Mouse (Mus musculus) forelimb bud, embryonic 11.5 days (tissue): ENCODE data around the gene Lck.
"Not testable (repeated sequence)": the region's sequence is repeated elsewhere in the genome, so short reads cannot be mapped to it uniquely, and the experiment has no call there.

ENCODE experiments used
- DNase-seq: peaks from one replicate; pipeline ENCODE4 v3.0.0-alpha.2; 2012; ENCODE audit warnings: low read depth, low spot score

The Lck gene

DNA sequence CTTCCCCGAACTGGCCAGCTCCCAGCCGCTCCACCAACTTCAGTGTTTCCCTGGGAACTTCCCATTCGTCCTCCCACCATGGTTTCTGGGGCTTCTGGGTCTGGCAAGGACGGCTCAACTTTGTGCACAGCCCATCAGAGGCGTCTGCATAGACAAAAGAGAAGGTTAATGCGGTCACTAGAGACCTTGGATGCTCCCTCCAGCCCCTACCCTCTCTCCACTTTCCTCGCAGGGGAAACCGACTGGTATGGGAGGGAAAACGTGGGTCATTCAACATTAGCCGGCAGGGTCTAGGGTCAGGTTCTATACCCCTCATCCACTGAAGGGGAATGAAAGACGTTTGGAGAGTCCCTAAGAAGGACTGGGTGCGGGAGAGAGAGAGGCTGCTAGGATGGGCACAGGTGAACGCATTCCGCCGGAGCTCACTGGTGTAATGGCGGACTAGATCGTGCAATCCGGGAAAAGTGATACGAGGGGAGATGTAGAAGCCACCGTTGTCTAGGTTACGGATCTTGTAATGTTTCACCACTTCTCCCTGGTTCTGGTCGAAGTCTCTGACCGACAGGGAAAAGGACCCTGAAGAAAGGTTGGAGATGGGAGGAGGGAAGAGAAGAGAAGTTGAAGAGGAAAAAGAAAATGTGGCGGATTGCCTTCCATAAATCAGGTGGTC is 17.4 kb downstream of the Lck start:
- DNase-seq = no peak

DNA sequence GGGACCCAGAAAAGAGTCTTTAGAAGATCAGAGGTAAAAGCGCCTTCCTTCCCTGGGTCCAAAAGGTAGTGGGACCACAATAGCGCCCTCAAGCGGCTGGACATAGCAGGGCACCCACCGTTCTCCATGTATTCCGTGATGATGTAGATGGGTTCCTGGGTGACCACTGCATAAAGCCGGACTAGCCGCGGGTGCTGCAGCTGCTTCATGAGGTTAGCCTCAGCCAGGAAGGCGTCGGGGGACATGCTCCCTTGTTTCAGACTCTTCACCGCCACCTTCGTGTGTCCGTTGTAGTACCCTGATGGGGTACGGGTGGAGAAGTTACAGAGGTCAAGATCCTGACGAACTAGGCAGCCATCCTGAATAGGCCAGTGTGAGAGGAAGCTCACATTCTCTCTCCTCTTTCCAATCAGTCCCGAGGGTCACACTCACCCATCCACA is 18.0 kb downstream of the Lck start:
- peak; percentile 68 for DNase-seq

DNA sequence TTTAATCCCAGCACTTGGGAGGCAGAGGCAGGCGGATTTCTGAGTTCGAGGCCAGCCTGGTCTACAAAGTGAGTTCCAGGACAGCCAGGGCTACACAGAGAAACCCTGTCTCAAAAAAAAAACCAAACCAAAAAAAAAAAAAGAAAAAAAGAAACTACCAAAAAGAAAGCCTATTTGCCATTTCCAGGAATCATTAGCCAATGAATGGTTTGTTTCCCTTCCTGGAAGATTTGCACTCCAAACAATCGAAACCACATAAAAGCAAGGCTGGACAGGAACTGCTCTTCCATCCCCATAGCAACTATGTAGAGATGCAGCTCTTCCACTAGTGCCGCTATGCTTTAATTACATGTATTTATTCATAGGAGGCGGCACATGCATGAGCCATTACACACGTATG is 18.9 kb downstream of the Lck start:
- not testable (repeated sequence) for DNase-seq

DNA sequence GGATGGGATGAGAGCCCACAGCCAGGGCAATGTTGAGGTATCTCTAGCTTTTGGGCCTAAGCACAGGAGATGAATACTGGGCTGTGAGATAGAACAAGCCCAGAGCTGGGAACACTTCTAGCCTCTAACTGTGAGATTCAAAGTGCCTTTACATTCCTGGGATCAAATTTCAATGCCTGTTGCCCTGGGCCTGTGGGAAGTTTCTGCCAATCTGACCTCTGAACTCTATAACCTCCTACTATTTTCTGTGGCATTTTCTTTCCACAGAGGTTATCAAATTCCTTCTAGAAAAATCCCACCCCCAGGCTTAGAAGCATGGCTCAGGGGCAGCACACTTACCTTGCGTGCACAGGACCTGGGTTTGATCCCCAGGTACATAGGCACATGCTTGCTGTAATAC is 23.1 kb downstream of the Lck start:
- no peak for DNase-seq

DNA sequence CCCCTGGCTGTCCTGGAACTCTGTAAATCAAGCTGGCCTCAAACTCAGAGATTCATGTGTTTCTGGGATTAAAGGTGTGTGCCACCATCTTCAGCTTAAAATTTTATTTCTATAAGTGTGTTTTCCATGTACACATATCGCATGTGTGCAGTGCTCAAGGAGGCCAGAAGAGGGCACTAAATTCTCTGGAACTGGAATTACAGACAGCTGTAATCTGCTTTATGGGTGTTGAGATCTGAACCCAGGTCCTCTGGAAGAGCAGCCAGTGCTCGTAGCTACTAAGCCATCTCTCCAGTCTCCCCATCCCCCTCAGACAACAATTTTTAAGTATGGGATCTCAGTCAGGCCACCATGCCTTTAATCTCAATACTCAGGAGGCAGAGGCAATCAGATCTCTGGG is 24.1 kb downstream of the Lck start:
- DNase-seq = no peak

DNA sequence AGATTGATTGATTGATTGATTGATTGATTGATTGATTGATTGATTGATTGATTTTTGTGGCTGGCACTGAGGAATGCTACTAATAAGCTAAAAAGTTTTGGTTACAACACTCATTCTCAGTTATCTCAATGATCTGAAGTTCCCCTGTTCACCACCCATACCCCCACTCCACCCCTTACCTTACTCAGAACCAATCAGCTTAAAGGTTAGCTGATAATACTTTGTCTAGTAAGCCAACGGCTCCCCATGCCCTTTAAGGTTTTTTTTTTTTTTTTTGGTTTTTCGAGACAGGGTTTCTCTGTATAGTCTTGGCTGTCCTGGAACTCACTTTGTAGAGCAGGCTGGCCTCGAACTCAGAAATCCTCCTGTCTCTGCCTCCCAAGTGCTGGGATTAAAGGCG is 25.8 kb downstream of the Lck start:
- DNase-seq = not testable (repeated sequence)

DNA sequence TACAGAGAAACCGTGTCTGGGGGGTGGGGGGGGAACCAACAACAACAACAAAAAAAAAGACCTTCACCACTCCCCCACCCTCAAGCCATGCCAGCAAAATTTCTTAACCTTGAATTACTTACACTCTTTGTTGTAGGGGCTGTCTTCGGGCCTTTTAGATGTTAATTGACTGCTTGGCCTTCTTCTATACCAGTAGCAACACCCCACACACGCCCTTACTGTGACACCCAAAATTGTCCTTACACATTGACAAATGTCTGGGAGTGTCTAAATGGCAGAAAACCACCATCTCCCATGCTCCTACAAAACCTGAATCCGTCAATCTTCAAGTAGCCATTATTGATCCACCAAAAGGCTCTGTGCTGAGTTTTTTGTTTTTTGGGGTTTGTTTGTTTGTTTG is 29.3 kb downstream of the Lck start:
- no peak for DNase-seq

DNA sequence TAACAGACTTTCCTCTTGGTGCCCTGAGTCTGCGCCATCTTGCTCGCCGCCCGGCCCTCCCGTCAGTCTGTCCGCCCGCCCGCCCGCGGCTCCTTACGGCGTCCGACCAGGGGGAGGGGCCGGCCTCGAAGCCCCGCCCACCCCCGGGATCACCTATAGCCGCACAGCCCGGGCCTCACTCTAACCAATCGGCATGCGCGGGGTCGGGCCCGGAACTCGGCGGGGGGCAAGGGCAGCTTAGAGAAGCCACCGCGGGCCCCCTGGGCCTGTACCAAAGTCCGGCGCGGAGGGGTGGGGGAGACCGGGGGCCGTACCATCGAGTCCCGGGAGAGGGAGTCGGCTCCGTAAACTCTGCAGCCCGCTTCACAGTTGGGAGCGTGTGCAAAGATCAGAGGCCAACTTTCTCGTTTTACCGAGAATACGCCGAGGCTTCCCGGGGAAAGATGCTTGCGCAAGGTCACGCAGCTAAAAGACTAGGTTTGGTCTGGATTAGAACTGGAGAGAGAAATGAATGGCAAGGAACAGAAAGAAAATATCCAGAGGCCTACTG is 30.8 kb downstream of the Lck start, which contains the start of gene Hdac1:
Hdac1 (minus strand) TSS at position 122 of the 550 bp plus-strand sequence.
- peak; percentile 96 for DNase-seq

DNA sequence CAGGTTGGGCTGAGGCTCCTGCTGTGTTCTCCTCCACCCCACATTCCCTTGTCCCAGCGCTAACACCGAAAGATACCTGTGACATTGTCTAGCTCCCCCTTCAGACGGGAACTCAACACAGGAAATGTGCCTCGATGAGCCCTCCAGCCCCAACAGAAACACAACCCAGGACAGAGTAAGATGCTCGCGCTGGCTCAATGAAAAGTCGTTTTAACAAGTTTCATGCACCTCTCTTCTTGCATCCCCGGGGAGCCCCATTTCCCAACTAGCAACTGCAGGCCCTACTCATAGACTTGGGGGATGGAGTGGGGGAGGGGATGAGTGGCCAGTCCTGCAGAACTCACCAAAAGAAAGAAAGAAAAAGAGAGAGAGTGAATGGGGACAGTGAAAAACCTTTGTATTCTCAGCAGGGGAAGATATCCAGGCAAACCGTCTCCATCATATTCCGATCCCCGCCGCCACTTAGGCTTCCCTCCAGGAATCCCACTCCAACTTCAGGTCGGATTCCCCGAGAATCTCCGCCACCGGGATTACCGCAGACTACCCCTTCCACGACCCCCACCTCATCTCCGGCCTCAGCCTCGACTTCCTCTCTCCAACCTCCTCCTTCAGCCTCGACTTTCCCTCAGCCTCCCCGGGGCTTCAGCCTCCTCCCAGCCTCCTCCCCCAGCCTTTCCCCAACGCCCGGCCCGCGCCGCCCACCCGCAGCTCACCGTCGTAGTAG is 31.4 kb downstream of the Lck start:
- DNase-seq = peak; percentile 36

DNA sequence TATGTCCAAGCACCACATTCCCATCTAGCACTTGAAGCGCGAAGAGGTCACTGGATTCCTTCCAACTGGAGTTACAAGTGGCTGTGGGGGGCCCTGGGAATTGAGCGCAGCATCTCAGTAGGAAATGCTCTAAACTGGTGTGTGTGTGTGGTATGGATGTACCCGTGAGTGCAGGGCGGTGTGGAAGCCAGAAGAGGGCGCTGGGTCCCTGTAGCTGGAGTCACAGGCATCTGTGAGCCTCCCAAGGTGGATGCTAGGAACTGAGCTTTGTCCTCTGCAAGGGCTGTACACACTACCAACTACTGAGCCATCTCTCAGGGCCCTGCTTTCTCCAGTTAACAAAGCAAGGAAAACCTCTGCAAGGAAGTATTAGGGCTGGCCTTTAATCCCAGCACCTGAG is 33.4 kb downstream of the Lck start:
- DNase-seq = no peak

DNA sequence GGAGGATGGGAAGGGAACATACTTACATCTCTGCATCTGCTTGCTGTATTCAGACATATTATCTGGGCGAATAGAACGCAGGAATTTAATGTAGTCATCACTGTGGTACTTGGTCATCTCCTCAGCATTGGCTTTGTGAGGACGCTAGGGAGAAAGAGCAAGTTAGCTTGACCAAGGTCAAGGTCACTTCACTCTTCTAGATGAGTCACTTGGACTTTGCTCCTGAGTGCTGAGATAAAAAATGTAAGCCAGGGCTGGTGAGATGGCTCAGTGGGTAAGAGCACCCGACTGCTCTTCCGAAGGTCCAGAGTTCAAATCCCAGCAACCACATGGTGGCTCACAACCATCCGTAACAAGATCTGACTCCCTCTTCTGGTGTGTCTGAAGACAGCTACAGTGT is 44.5 kb downstream of the Lck start:
- not testable (repeated sequence) for DNase-seq

DNA sequence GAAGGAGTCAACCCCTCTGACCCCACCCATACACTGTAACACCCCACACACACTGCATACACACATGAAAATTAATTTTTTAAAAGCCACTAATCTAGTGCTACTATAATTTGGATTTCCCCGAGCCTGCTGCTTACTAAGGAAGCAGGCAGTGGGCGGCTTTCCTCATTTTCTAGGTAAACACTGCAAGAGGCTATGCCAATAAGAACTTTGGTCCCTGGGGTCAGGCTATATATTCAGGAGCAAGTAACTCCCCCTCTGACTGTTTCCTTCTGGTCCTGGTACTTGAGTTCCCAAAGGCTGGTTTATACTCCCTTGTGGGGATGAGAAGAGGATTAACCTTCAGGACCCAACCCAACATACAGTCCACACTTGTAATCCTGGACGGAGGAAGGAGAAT is 47.6 kb downstream of the Lck start:
- DNase-seq = no peak

DNA sequence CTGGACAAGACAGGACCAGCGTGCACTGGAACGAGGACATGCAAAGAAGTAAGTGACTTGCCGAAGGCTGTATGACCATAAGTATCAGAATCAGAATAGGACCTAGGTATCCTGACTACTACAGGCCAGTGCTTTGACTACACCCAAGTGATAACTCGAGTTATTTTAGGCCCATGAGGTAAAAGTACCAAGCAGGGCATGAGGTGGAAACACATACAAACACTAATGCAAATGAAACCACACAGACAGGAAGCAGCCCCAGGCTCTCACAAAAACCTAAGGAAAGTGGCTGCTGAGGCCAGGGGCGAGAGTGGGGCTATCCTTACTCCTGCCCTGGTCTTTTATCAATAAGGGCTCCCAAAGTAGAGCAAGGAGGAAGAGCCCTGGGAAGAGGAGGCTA is 48.1 kb downstream of the Lck start:
- DNase-seq = no peak

DNA sequence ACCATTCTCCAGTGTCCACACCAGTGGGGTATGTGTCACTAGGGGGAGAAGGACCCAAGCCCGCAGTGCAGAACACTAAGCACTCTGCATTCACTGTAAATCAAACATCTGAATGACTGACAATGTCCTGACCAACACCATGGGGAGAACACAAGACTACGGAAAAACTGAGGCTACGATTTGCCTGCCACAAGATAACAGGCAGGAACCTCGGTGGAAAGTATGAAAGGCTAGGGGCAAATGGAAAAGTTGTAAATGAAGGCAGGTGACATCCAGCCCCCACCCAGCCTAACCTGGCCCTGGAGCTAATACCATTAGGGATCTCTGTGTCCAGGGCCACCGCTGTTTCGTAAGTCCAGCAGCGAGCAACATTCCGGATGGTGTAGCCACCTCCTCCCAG is 54.9 kb downstream of the Lck start:
- no peak for DNase-seq

DNA sequence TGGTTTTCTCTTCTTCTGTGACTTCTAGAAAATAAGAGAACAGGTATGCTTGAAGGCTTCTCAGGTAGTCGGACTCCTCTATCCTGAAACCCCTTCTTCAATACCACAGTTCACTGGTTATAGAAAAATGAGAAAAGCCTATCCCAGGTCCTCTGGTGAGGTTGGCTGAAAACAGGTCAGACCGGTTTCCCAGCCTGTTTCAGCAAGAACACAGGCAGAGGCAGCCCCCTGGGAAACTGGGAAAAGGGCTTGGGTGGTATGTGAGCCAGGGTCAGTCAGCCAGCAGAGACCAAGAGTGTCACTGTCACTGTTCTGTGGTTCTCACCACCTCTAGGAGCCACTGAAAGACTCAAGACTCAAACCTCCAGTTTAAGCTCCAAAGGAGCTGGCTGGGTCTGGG is 56.5 kb downstream of the Lck start:
- DNase-seq = no peak

DNA sequence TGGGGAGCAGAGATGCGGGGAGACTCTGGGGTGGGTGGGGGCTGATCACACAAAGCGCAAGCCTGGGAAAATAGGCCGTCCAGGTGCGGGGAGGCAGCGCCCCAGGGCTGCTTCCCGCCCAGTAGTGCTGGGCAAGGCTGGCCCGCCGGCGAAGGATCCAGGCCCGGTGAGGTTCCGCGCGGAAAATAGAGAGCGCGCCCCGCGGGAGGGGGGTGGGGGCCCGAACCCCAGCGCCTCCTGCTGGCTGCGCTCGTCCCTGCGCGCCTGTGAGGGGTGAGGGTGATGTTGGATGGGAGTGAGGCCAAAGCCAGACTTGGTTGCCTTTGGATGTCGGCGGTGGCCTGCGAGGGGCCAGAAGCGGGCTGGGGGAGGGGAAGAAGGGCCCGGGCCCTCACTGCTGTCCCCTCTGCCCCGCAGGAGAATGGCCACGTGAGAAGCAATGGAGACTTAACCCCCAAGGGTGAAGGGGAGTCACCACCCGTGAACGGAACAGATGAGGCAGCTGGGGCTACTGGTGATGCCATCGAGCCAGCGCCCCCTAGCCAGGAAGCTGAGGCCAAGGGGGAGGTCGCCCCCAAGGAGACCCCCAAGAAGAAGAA is 59.0 kb downstream of the Lck start:
- DNase-seq = peak; percentile 73

DNA sequence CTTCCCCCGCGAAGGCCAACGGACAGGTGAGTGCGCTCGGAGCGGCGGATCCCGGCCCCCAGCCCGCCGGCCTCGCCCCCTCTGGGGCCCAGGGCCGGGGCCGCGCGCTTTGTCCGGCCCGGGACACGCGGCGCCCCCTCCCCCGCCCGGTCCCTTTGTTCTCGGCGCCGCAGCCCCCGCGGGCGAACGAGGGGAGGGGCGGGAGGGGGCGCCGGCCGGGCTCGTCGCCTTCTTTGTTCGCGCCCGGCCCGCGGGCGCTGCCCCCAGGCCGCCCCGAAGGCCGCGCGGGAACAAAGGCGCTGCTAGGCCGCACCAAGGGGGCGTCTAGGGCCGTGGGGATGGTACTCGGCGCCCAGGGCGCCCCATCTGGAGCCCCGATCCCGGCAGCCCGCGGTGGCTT is 59.5 kb downstream of the Lck start:
- DNase-seq = no peak

DNA sequence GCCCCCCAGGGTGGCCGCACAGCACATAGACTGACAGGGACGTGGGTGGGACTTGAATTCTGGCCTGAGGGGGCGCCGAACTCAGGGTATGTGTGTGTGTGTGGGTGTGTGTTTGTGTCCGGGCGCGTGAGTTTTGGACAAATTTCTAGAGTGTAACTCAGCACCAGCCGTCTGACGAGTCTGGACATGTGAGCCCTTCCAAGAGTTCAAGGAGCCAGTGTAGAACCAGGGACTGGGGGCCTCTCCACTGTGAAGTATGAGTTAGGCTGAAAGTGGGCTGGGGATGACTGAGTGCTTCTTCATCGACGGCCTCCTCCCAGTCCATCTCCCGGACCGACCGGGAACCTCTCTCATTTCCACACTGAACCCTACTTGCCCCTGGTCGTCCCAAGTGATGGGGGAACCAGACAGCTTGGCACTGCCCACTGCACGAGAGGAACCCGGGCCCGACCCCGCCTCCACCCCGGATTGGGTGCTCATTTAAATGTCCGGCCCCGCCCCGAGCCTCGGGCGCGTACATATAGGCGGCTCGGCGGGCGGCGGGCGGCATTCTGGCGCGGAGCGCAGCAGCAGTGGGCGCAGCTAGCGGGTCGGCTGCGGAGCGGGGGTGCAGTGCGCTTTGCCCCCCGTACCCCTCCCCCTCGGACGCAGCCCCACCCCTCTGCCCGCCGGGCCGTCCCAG is 60.2 kb downstream of the Lck start, which contains the start of gene Marcksl1:
Marcksl1 (plus strand) TSS at position 496 of the 682 bp plus-strand sequence.
- peak; percentile 82 for DNase-seq

DNA sequence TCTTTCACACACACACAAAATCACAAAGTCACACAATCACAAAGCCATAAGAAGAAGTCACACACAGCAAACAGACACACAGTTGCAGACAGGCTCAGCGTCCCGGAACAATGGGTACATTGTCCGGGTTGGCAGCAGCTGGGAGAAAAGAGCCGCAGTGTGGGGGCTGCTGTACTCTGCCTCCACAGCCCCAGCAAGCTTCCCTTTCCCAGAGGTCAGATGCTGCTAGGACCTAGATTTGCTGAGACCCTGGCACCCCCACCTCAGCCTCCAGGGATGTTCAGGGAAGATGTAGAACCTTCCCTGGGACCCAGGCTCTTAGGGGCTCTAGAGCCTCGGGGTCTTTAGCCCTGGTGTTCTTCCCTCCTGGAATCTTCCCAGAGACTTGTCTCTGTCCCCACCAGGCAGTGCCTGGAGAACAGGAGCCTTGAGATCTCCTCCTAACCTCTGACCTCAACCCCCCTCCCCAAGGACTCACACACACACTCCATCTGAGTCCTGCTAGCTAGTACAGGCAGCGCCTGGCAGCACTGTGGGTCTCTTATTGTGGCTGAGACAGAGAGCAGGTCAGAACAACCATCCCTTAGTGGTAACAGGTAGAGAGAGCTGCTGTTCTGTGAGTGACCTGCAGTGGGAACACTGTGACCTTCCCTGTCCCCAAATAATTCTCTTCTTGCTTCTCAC is 61.9 kb downstream of the Lck start:
- no peak for DNase-seq

DNA sequence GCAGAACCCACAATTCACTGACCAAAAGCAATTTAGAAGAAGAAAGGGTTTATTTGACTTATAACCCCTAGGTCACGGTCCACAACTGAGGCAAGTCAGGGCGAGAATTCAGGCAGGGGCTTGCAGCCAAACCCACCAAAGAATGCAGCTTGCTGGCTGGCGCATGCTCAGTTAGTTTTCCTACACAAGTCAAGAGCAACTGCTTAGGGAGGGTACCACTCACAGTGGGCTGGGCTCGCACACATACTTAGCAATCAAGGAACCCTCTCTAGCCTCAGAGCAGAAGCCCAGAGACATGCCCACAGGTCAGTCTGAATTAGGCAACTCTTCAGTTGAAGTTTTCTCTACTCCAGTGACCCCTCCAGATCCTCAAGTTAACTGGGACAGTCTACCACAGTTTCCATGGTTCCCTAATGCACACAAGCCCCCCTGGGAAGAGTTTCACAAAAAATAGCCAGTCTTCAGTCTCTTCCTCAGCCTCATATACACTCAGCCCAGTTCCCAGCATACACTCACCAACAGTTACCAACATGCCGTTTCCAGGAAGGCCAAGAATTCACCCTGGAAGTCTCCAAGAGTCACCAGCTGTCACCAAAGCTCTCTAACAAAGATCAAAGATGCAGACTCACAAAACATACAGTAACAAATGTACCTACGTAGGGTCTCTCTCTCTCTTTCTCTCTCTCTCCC is 62.6 kb downstream of the Lck start:
- no peak for DNase-seq

DNA sequence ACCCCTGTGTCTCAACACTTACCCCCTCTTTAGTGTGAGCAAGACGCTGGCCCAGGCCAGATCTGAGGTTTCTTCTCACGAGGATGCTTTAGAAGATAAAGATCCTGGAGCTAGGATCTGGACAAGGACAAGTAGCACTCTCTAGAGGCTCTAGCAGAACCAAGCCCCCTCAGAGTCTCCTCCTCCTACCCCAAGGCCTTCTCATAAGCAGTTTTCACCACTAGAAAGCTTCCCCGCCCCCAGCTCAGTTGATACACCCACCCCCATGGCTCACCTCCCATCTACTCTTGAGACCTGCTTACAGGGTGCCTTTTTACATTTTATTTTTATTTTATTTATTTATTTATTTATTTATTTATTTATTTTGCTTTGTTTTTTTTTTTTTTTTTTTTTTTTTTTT is 63.8 kb downstream of the Lck start:
- DNase-seq = no peak
